Mouse (Mus musculus) stomach, adult 2 months (tissue): Measurements from ENCODE around the gene Pik3c2b. TPM values are rescaled to one million over a fixed set of nuclear protein-coding genes. Genes with fewer than 3 reads are reported as not detected.

ENCODE experiments used
- polyA plus RNA-seq: library from polyadenylated mRNA; depleted of rRNA; stranded (reverse); fragments of >200 nt; gene quantifications from 2 replicates; pipeline ENCODE4 v1.2.3, GENCODE M21; 2012; rRNA removed

The Pik3c2b gene
- 6.2 and 7.2 TPM in 2 replicates for polyA plus RNA-seq

DNA sequence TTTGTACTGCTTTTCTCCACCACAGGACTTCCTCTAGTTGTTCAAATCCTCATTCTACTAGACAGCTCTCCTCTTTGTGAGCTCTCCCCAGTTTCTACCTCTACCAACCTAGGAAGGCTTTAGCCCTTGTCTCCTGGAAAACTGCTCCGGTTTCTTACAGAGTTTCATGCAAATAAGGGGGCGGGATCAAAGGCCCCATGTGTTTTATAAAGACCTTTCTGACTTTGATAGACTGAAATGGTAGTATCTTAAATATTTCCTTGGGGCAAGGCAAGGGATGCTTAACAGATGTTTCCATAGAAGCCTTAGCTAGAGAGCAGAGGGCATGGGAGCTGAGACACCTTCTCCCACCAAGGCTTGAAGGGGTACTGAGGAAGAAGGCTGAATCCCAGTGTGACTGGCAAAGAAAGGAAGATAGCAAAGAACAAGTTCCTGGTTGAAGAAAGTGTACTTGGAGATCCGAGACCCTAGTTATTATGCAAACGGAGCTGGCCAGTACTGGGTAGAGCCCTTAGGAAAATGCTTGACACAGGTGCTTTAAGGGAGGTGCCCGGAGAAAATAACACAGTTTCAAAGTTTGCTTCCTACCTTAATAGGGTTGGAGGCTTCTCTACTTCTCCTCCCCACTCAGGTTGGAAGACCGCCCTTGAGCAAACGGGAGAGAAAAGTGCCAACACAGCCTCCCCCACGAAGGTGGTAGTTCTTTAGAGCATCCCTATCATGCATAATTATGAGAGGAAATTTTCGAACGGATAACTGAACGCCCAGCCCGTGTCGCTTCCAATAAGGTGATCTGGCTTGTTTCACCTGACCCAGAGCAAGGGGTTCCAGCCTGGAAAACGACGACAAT is at the start of gene Pik3c2b:
TSS of gene Pik3c2b (plus strand) at position 657 of the 850 bp plus-strand sequence.

DNA sequence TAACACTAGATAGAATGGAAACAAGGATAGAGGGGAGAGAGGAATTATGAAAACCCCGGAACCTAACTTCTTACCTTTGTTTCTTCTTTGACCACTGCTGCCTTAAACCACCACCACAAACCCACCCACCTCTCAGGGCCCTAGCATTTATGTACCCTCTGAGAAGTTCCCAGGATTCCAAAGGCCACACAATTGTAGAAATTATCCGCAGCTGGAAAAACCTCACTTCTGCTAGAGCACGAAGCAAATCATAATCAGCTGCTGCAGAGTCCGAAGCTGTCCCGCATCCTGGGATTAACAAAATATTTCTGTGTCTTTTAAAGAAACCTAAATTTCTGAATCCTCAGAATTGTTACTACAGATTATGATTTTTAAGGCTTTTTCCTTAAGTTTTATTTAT is 15.0 kb upstream of the Pik3c2b start, which contains the start of gene Mdm4:
TSS of gene Mdm4 (minus strand) at position 101 of the 400 bp plus-strand sequence.

DNA sequence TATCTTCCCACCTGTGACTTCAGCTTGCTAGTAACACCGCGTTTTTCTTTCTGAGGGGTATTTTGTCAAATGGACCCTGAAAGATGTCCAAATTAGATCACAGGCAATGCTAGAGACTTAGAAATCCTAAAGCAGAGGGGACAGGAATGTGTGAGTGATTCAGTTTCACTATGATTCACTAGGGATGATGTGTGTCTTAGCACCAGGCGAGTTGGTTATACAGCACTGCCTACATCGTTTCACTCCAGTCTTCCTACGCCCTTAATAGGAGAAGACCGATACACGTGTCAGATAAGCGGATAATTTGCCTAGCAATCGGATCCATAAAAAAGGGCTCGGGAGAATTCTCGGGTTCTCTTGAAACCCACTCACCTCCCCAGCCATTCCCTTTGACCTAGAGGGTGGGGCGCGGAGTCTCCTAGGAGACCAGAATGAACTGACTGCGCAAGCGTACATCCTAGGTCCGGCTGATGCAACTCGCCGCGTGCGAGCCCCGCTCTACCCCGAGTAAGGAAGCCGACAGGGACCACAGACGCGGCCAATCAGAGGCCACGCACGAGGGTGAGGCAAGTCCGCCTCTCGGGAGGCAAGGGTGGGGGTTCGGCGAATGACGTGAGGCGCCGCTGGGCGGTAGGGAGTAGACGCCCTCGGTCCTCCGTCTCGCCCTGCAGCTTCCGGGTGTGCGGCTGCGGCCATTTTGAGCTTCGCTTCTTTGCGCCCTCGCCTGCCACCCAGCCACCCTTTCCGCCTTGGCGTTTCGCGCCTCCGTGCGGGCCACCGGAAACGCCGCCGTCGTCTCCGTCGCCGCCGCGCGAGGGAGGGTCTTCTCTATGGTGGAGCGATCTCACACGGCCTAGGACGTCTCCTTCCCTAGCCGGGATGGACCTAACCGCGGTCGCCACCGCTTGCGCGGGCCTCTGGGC is 85.4 kb downstream of the Pik3c2b start, which contains the start of gene Ppp1r15b:
TSS of gene Ppp1r15b (plus strand) at position 506 of the 923 bp plus-strand sequence.

Other genes starting within 250 kb of the Pik3c2b start
- 2.1 and 2.5 TPM in 2 replicates for gene Lrrn2, start 165.4 kb upstream of the Pik3c2b start, polyA plus RNA-seq
- gene Mdm4, start 15.1 kb upstream of the Pik3c2b start, polyA plus RNA-seq = 2.1 and 5.6 TPM in 2 replicates
- gene Ppp1r15b, start 85.5 kb downstream of the Pik3c2b start, polyA plus RNA-seq = 13.8 and 17.5 TPM in 2 replicates
- 37.2 and 46.6 TPM in 2 replicates for gene Plekha6, start 118.5 kb downstream of the Pik3c2b start, polyA plus RNA-seq